Mouse (Mus musculus): ENCODE results near the gene Tmem104.

Gene Tmem104

DNA sequence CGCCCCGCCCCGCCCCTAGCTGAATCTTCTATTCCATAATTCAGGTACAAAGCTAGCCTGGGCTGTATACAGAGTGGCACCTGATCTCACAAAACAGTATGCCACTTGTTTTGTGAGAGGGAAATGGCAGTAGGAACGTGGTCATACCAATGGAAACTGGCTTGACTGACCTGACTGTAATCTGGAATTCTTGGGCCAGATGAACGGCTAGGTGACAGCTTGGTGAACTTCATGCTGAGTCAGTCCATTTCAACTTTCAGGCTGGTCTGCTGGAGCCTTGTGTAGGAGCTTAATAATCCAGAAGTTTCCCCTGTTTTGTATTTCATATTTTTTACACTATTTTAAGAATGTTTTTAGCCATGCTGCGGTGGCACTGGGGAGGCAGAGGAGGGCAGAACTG lies 90.9 kb downstream of the Tmem104 start:
- DNase-seq (ENCODE audit: low read depth, low spot score): no peak

DNA sequence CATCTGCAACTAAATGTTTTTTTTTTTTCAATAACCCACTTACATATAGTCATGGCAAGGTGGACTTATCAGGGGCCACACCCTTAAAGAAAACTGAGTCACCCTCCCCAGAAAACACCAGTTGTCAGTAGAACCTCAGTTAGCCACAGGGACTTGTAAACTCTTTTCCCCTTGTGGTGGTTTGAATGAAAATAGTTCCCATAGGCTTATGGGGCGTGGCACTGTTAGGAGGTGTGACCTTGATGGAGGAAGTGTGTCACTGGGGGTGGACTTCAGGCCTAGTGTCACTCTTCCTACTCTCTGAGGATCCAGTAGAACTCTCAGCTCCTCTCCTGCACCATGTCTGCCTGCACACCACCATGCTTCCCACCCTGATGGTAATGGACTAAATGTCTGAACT lies 92.4 kb downstream of the Tmem104 start:
- DNase-seq (ENCODE audit: low read depth, low spot score): no peak

DNA sequence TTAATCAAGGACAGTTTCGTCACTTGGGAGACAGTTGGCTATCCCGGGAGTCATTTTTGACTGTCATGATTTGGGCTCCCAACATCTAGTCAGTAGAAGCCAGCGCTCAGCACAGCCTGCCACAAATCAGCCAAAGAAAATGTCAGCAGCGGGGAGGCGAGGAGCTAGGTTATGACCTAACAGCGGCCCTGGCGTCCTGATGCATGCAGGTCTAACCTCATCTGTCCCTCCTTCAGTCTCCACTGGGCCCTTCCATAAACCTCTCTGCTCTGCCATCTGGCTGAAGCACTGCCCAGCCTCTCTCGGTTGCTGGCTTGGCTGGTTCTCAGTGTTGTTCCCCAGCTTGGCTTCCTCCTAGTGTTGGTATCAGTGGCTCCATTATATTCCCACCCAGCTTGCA lies 95.0 kb downstream of the Tmem104 start:
- no peak for DNase-seq (ENCODE audit: low read depth, low spot score)

DNA sequence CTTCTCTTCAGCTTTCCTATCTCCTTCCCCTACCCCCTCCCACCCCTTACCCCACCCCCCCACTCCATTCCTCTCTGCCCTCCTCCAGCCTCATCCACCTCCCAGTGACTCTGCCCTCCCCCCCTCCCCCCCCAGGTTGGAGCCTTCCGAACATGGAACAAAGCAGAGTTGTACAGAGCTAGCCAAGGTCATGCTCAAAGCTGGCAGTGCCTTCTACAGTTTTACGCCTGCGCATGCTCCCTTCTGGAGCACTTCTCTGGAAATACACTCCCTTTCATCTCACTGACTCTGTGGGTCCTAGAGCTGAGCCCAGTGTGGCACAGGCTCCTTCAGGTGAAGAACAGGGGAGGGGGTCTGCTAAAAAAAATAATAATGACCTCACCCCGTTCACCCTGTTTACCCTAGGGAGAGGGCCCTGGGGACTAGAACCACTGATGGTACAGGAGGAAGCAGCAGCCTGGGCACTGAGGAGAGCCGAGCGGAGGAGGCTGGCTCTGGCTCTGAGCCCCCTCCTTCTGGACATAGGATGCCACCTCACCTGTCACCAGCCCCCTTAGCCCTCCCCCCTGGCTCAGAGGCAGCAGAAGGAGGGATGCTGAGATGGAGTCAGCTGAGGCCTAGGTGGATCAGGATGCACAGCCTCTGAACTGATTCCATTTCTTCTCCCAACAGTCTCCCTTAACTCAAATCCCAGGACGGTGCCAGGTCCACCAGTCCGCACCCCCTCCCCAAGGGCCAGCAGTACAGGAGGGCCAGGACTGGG lies 95.6 kb downstream of the Tmem104 start:
- DNase-seq (ENCODE audit: low read depth, low spot score): no peak

DNA sequence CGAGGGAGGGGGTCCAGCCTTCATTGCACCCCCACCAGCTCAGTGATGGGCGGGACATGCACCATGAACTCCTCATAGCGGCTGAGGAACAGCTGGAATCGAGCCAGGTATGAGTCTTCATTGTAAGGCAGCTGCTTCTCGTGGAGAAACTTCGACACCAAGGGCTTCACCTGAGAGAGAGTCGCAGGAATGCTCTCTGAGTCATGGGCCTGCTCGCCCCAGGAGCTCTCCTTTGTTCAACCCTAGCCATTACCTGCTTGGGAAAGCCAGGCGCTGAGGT lies 96.1 kb downstream of the Tmem104 start:
- no peak for DNase-seq (ENCODE audit: low read depth, low spot score)

DNA sequence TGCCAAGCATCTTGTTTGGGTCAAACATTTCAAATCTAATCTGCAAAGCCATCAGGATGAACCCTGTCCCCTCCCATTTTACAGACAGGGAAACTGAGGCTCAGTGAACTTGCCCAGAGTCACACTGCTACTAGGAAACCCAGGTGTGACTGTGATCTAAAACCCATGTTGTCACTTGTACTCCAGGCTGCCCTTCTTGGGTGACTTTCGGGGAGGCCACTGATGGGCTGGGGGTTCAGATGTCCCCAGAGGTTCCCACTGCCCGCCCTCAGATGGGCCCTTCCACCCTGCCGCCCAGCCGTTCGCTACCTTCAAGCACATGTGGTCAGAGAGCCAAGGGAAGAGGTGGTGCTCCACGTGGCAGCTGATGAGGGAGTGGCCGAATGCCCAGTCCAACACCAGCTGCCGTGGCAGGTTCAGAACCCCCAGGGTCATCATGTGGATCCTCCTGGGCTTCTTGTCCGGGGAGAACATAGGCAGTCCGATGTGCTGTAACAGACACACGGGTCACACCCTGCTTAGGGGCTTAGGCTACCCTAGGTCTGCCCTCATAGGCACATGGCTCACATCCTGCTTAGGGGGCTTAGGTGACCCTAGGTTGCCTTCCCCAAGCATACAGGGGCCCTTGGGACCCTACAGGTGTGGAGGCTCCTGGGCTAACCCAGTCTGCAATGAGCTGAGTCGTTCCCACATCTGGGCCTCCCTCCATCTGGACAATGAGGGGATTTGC lies 96.8 kb downstream of the Tmem104 start:
- DNase-seq (ENCODE audit: low read depth, low spot score): no peak

DNA sequence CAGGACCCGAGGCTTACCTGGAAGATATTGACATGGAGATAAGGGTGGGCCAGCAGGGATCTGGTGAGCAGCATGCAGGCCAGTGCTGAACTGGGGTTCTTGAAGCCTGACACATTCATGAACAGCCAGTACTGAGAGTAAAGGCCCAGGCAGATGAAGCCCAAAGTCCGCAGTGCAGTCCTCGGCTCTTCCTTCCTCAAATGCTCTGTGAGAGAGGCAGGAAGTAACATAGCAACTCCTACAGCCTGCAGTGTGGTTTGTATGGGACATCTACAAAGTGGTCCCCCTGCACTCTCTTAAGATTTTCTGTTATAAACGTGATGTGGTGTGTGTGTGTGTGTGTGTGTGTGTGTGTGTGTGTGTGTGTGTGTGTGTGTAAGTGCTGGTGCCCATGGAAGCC lies 98.0 kb downstream of the Tmem104 start:
- DNase-seq (ENCODE audit: low read depth, low spot score): no peak

DNA sequence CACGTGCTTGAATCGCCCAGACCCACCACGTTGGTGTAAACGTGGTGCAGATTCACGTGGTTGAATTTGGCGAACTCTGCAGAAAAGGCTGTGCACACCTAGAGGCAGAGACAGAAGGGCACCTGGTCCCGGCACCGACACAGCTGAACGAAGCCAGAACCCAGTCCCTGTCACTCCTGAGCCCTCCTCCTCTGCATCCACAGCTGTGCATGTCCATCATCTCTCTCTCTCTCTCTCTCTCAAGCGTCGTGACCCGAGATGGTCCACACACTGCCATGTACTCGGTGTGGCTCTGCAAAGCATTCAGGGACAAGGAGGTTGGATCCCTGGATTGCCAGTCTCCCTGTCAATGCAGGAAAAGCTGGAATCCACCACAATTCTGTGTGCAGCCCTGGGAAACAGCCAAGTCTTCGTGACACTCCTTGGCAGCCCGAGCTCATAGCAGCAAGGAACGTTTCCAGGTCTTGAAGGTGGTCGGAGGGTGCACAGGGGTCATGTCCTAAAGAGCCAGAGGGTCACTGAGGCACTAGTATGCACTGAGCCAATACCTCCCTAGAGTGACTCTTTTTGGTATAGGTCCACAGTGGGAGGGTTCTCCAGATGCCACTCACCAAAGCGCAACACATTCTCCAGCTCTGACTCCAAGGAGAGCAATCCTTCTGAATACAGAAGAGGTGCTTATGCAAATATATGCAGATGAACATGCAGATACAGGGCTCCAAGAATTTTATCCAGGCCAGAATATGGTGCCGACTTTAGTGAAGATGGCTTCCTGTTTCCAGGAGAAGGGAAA lies 99.1 kb downstream of the Tmem104 start:
- no peak for DNase-seq (ENCODE audit: low read depth, low spot score)

DNA sequence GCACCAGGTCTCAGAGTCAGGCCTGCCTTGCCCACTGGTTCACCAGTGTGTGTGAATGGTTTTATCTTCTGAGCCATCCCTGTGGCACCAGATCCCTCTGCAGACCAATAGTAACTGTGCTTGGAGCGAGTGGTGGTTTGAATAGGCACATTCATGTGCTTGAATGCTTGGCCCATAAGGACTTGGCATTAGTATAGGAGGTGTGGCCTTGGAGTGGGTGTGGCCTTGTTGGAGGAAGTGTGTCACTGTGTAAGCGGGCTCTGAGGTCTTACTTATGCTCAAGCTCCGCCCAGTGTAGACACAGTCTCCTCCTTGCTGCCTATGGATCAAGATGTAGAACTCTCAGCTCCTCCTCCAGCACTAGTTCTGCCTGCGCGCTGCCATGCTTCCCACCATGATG lies 100.1 kb downstream of the Tmem104 start:
- DNase-seq (ENCODE audit: low read depth, low spot score): no peak

DNA sequence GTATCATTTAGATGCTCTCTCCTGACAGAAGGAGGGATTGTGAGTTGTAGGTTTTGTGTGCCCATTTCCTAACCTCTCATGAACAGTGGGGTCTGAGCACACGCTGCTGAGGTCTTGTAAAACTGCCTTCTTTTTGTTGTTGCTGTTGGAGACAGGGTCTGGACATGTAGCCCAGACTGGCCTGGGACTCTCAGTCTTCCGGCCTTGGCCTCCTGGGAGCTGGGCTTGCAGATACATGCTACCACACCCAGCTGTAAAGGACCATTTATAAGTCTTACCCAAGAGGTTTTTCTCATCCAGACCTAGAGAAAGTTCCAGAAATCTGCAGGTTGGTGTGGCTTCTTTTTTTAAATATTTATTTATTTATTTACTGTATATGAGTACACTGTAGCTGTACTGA lies 101.0 kb downstream of the Tmem104 start:
- no peak for DNase-seq (ENCODE audit: low read depth, low spot score)

DNA sequence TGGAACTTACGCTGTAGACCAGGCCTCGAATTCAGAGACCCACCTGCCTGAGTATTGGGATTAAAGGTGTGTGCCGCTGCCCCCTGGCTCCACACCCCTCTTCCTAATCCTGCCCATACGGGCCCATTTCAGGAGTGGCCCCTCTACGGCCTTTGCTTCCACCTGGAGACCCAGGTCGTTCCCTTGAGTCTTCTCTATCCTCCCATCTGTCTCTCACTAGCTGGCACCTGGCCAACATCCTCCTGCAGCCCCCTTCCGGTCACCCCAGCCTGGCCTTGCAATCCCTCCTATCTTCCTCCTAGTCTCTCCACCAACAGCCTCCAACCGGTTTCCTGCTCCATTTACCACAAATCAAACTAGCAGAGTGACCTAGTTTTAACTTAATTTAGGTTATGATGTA lies 102.6 kb downstream of the Tmem104 start:
- no peak for DNase-seq (ENCODE audit: low read depth, low spot score)

DNA sequence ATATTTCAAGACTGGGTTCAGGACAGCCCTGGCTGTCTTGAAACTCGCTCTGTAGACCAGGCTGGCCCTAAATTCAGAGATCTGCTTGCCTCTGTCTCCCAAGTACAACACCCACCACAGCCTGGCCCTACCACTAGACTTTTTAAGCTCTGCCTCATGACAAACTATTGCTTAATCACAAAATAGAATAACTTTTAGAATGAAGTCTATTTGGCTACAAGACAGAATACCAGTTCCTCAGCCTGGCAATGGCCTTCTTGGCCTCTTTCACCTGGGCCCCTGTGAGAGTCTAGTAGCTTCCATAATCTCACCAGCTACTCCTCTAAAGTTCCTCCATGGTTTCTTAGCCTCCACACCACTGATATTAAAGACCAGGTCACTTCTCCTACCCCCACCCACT lies 103.0 kb downstream of the Tmem104 start:
- no peak for DNase-seq (ENCODE audit: low read depth, low spot score)

DNA sequence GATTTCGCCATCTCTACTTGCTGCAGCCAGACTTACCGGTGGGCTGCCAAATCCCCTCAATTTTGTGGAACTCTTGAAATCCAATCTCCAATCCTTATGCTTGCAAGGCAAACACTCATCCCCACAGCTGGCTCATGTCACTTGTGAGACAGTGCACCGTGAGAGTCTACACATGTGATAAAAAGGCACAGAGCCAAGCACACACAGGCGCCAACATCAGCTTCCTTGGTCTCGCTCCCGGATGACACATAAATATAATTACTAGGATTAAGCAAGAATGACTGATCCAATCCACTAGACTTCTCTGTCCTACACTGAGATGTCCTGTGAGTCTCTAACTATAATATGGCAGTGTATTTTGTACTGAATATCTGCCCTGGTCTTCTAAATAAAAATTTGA lies 103.6 kb downstream of the Tmem104 start:
- DNase-seq (ENCODE audit: low read depth, low spot score): no peak

DNA sequence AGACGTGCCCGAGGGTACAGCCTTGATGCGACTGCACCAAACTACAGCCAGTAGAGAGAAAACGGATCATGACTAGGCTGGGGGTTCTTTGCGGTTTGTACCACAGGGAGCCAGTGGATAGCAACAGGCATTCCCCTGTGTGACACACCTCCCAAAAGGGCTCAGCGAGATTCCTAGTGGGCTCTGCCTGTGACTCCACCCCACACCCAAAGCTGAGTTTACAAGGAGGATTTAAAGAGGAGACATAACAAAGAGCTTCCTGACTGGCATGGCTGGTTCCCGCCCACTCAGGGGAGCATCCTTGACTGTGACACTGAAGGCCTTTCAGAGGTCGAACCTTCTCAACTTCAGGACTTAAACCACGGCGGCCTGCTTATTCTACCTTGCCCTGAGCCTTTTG lies 104.2 kb downstream of the Tmem104 start:
- no peak for DNase-seq (ENCODE audit: low read depth, low spot score)

DNA sequence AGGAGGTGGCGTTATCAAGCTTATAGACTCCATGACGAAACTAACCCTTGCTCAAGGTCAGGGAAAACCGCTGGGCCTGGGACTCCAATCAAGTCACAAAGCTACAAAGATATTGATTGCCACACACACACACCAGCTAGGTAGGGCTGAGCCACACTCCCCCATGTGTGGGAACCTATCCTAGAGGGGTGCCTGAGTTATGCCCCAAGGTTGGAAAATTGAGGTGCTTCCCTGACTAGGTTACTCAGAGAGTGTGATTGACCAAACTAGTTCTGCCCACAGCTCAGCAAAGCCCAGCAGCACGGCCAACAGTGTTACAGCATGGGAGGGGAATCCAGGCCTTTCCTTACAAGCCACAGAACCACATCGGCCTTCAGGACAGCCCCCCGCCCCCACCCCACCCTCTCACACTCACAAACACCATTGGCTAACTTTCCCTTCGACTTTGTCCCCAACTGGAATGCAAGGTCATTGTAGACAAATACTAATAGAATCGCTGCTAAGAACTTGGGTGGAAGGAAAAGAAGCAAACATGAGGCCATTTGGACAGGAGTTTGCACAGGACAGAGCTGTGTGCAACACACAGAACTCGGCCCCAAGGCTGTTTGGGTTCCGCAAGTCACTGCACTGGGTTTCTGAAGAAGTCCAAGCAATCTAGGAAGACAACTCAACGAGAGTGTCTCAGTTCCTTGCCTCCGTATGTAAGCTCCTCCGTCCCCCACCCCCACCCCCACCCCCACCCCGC lies 105.5 kb downstream of the Tmem104 start:
- DNase-seq (ENCODE audit: low read depth, low spot score): no peak

DNA sequence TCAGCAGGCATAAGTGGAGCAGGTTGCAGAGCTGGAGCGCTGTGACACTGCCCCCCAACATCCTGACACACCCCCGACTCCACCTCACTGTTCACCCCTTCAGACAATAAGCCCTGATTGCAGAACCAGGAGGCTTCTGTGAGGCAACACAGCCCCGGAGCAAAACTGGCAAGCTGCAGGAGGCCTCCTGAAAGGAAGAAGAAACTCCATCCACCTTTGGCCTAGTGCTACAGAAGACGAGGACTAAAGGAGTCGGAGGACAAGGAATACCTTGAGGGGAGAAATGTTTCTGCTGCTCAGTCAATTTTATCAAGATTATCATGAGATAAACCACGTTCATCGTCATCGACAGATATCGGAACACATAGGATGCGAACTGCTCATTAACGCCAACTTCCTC lies 108.7 kb downstream of the Tmem104 start:
- DNase-seq (ENCODE audit: low read depth, low spot score): no peak

Measured in WW6 (cell line).